Mouse (Mus musculus) limb, embryonic 11.5 days (tissue): ENCODE measurements around the gene Sult6b1. TPM values are rescaled to one million over a fixed set of nuclear protein-coding genes. Genes with fewer than 3 reads are reported as not detected.

Experiments
- polyA plus RNA-seq: library from polyadenylated mRNA; unstranded; fragments of >200 nt; fragmentation: Nextera tagmentation; extraction: Ambion mirVana; gene quantifications from 2 replicates; pipeline ENCODE4 v1.2.1, GENCODE M21; 2014

Gene Sult6b1
- polyA plus RNA-seq, 1 experiment from 2014 or later, result 0.12 TPM

Other genes starting within 250 kb of the Sult6b1 start
- gene Strn, start 169.8 kb downstream of the Sult6b1 start, polyA plus RNA-seq, result 6.3 TPM in 2 replicates
- 13.2 and 14.9 TPM in 2 replicates for gene Heatr5b, start 71.6 kb downstream of the Sult6b1 start, polyA plus RNA-seq
- gene Gpatch11, start 71.4 kb downstream of the Sult6b1 start, polyA plus RNA-seq, result 43.2 and 43.6 TPM in 2 replicates
- gene Eif2ak2, start 24.4 kb downstream of the Sult6b1 start, polyA plus RNA-seq, result 8.2 and 8.6 TPM in 2 replicates
- gene Cebpzos, start 9.5 kb upstream of the Sult6b1 start, polyA plus RNA-seq, result 87.8 and 88.4 TPM in 2 replicates
- 68.7 and 78.5 TPM in 2 replicates for gene Cebpz, start 30.1 kb upstream of the Sult6b1 start, polyA plus RNA-seq
- gene Ndufaf7, start 30.1 kb upstream of the Sult6b1 start, polyA plus RNA-seq, result 46.5 and 52.1 TPM in 2 replicates
- gene Prkd3, start 113.8 kb upstream of the Sult6b1 start, polyA plus RNA-seq, result 53.8 and 55.4 TPM in 2 replicates
- gene Qpct, start 144.9 kb upstream of the Sult6b1 start, polyA plus RNA-seq, result 1.7 and 2.1 TPM in 2 replicates